Mouse (Mus musculus) midbrain, postnatal 0 days (tissue): Measurements from ENCODE around the gene Crtam. TPM values are rescaled to one million over a fixed set of nuclear protein-coding genes. Genes with fewer than 3 reads are reported as not detected.

Source experiments
- ATAC-seq: fragments of 200-750 bp; cut with Nextera tagmentation; 2 replicates; pipeline ENCODE4 v1.8.0; 2017; ENCODE audit warnings: moderate number of reproducible peaks, mild to moderate bottlenecking, moderate TSS enrichment, moderate library complexity; ENCODE audit not compliant: low FRiP score
- DNase-seq: peaks from one replicate; pipeline ENCODE4 v3.0.0-alpha.2; 2015; ENCODE audit warnings: low spot score
- H3K27ac ChIP-seq: fragments of 300-500 bp; sonication (generic); 2 replicates; pipeline ENCODE4 v1.5.1; 2014; ENCODE audit warnings: low read depth, mild to moderate bottlenecking, low read length, mixed read lengths
- H3K27me3 ChIP-seq: fragments of 300-500 bp; sonication (generic); 2 replicates; pipeline ENCODE4 v1.6.1; 2014; ENCODE audit warnings: low read length, control low read depth, mixed read lengths; ENCODE audit not compliant: insufficient read depth
- H3K36me3 ChIP-seq: fragments of 300-500 bp; sonication (generic); 2 replicates; pipeline ENCODE4 v1.6.1; 2014; ENCODE audit warnings: low read length, control low read depth, mixed read lengths; ENCODE audit not compliant: insufficient read depth
- H3K4me1 ChIP-seq: fragments of 300-500 bp; sonication (generic); 2 replicates; pipeline ENCODE4 v1.6.1; 2014; ENCODE audit warnings: mild to moderate bottlenecking, control low read depth, antibody characterized with exemption, low read length, mixed read lengths; ENCODE audit not compliant: insufficient read depth
- H3K4me2 ChIP-seq: fragments of 300-500 bp; sonication (generic); 2 replicates; pipeline ENCODE4 v1.6.1; 2014; ENCODE audit warnings: low read depth, mild to moderate bottlenecking, low read length, mixed read lengths; ENCODE audit not compliant: poor library complexity, severe bottlenecking
- H3K4me3 ChIP-seq: fragments of 300-500 bp; sonication (generic); 2 replicates; pipeline ENCODE4 v1.5.1; 2014; ENCODE audit warnings: low read depth, mild to moderate bottlenecking, low read length, moderate library complexity
- H3K9ac ChIP-seq: fragments of 300-500 bp; sonication (generic); replicated peaks from 2 replicates; pipeline ENCODE4 v1.6.1; 2014; ENCODE audit warnings: mild to moderate bottlenecking, low read length, moderate library complexity, mixed read lengths; ENCODE audit not compliant: poor library complexity, severe bottlenecking
- H3K9me3 ChIP-seq: fragments of 300-500 bp; sonication (generic); 2 replicates; pipeline ENCODE4 v1.6.1; 2016; ENCODE audit warnings: low read length, control low read depth
- CTCF ChIP-seq: IDR thresholded peaks from 2 replicates; pipeline ENCODE4 v1.5.1; 2016; ENCODE audit warnings: antibody characterized with exemption, mild to moderate bottlenecking
- WGBS: fragments of 180-500 bp; shearing (Covaris S2); extraction: QIAGEN DNeasy Blood & Tissue Kit; methylation state at CpG from one replicate; pipeline ENCODE4 v1.1.7; 2014; 5-methylcytosine and 5-hydroxymethylcytosine counted together
- polyA plus RNA-seq: library from polyadenylated mRNA; unstranded; fragments of >200 nt; fragmentation: Nextera tagmentation; extraction: Ambion mirVana; gene quantifications from 2 replicates; pipeline ENCODE4 v1.2.1, GENCODE M21; 2015
- total RNA-seq: library from RNA; depleted of rRNA; stranded (reverse); fragments of >200 nt; gene quantifications from 2 replicates; pipeline ENCODE4 v1.2.3, GENCODE M21; 2014

Crtam gene
- total and polyA plus RNA-seq, 2 experiments from 2014 or later, result 0.05 to 0.37 TPM

DNA sequence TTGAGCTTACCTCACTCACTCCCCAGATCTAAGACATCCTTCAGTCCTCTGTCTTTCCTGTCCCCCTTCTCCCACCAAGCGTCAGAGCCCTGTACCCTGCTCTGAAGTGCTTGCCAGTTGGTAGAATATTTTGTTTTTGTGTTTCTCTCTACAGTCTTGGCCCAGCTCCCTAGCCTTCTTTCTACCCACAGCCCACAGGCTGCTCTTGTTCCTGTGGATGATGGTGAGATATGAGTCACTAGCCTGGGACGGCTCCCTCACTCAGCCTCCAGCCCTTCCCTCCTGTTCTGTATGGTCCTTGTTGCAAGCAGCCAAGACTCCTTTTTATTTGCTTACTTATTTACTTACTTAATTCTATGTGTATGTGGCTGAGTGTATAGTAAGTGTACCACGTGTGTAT is 16.1 kb upstream of the Crtam start:
- H3K4me3 ChIP-seq, result no peak overlapping the region
- WGBS, result 91% methylated on average over 3 of the region's 3 CpGs
- H3K36me3 ChIP-seq, result peaks cover 9% of the 10 kb centered on the region
- H3K9me3 ChIP-seq, result no peaks in the 10 kb centered on the region
- TF ChIP-seq CTCF, result no peak
- no peak for DNase-seq
- no peaks in the 10 kb centered on the region for H3K4me1 ChIP-seq
- no peak overlapping the region for H3K27ac ChIP-seq
- H3K9ac ChIP-seq, result no peak overlapping the region
- no peak for ATAC-seq
- H3K4me2 ChIP-seq, result no peak overlapping the region
- H3K27me3 ChIP-seq, result no peaks in the 10 kb centered on the region

DNA sequence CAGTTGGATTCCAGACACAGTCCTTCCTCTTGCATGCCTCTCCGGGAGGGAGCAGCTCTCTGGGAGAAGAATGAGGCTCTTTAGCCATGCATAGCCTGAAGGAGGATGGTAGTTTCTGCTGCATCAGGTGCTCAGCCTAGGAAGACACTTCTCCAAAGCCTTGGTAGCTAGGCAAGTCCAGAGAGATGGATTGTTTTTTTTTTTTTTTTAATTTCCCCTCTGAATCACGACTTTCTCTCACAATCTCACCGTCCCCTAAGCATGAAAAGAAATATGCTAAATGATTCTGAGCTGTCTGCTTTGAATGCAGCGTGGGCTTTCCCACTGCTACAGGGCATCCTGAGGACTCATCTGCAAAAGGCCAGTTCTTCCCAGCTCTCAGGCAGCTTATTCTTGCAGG is 10.1 kb upstream of the Crtam start:
- ATAC-seq (no peak), DNase-seq (no peak)
- no peaks in the 10 kb centered on the region for H3K36me3 ChIP-seq
- H3K27ac ChIP-seq, result 0 out of 2 replicates have a peak overlapping the region, but pooled peaks have one; percentile 0
- WGBS, result 12% methylated on average over 4 of the region's 4 CpGs
- H3K27me3 ChIP-seq, result no peaks in the 10 kb centered on the region
- H3K9me3 ChIP-seq, result no peaks in the 10 kb centered on the region
- H3K4me1 ChIP-seq, result no peaks in the 10 kb centered on the region
- H3K4me2 ChIP-seq, result no peak overlapping the region
- TF ChIP-seq CTCF, result no peak
- no peak overlapping the region for H3K4me3 ChIP-seq
- no peak overlapping the region for H3K9ac ChIP-seq

DNA sequence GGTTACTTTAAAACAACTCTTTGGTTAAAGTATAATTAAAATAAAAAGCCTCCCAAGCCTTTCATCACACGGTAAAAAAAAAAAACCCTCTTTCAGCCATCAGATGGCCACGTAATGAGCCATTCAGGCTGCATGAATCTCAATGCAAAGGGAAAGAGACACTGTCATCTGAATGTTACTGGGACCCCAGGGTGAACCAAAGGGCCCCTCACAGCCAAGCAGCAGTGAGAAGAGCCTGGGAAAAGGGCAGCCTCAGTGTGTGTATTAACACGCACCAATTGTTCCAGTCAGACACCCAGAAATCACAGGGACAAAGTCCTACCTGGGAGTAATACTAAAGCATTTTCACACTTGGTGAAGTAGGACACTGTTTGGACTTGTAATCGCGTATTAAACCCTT is 8.0 kb upstream of the Crtam start:
- Histone ChIP-seq H3K4me2 (no peak overlapping the region), H3K4me1 (no peaks in the 10 kb centered on the region), H3K36me3 (no peaks in the 10 kb centered on the region), H3K27me3 (no peaks in the 10 kb centered on the region), H3K9ac (no peak overlapping the region), H3K9me3 (no peaks in the 10 kb centered on the region), H3K4me3 (no peak overlapping the region), H3K27ac (peak overlapping the region; percentile 79)
- DNase-seq (no peak), ATAC-seq (no peak)
- TF ChIP-seq CTCF, result no peak
- 37% methylated on average over 5 of the region's 5 CpGs for WGBS

DNA sequence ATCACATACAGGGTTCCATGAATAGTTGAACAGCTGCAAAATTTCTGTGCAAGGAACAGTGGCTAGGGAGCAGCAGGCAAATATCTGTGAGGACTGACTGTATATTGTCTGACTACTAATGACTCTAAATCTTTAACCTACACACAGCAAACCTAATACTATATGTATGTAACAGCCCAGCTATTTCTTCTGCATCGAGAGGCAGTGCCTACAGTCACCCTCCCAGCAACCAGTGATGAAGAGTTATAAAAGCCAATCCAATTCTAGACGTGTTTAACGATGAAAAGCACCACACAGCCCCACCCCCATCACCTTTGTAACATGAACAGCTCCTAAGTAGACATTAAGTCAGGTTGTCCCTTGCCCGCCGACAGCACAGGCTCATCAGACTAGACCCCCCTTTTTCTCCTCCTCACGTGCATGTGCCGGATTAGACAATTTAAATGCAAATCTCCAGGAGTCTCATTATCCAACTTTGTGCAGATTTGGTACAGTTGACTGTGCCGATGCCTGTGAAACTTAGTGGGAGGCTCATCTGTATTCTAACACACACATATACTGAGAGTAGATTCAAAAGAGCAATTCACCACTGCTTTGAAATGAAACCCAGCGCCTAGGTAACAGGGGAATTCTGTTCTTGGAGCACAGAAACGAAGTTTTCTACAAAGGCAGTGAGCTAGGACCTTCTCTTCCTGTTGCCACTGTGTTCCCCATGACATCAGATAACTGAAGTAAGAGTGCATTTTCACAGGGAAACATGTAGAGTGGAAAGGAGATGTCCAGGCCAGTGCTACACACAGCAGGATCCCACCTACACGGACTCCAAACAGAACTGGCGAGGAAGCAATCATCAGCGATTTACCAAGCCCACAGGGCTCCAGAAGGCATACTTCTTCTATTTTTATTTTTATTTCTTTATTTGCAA is 7.3 kb upstream of the Crtam start:
- no peaks in the 10 kb centered on the region for H3K4me1 ChIP-seq
- ATAC-seq, result peak; percentile 78
- peak; percentile 81 for DNase-seq
- peak overlapping the region; percentile 79 for H3K27ac ChIP-seq
- H3K27me3 ChIP-seq, result no peaks in the 10 kb centered on the region
- TF ChIP-seq CTCF, result no peak
- WGBS, result 12% methylated on average over 13 of the region's 13 CpGs
- no peak overlapping the region for H3K4me3 ChIP-seq
- no peak overlapping the region for H3K4me2 ChIP-seq
- no peaks in the 10 kb centered on the region for H3K9me3 ChIP-seq
- H3K9ac ChIP-seq, result no peak overlapping the region
- H3K36me3 ChIP-seq, result no peaks in the 10 kb centered on the region

DNA sequence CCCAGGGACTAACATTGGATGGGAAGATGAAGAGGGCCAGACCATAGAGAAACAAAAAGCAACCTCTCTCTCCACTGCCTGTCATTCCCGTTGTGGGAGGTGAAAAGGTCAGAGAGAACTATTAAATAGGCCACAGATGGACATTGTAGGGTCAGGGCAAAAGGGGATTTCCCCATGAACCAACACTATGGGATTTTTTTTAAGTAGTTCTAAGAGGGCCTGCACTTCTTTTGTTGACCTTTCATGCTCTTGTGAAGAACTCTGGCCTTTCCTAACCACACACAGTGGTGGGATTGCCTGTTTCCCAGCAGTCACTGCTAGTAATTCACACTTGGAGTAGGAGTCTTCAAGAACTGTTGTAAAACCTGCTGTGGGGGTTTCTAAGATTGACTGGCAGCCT is 3.4 kb upstream of the Crtam start:
- ATAC-seq, result no peak
- no peak overlapping the region for H3K9ac ChIP-seq
- no peak overlapping the region for H3K4me2 ChIP-seq
- WGBS, result 15% methylated on average over 1 of the region's 1 CpGs
- H3K9me3 ChIP-seq, result no peaks in the 10 kb centered on the region
- no peak for TF ChIP-seq CTCF
- H3K27me3 ChIP-seq, result no peaks in the 10 kb centered on the region
- no peak overlapping the region for H3K27ac ChIP-seq
- DNase-seq, result no peak
- H3K36me3 ChIP-seq, result no peaks in the 10 kb centered on the region
- no peaks in the 10 kb centered on the region for H3K4me1 ChIP-seq
- no peak overlapping the region for H3K4me3 ChIP-seq

DNA sequence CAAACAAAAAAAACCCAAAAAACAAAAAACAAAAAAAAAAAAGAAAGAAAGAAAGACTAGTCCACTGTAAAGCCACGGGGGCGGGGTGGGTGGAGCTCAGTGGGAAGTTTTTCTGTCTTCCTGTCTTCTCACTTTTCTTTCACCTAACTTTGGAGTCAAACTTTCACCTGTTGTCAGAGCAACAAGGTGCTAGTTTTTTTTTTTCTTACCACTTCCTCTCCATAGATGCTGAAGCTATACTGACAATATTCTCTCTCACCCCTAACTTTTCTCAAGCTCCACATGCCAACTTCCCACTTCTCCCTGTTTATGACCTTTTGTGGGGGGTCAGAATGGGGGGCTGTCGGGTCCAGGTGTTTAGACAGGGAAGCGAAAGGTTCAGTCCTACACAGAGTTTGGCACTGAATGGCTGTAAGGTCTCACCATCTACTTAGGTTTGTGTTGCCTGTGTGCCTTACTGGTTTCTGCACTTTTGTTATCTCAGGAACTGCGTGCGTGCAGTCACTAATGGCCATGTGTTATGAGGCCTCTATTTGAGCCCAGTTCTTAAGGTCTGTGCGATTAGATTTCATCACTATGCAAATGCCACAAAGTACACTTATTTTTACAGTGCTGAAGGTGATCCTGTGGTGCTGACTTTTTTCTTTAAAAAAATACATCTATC is 7.2 kb downstream of the Crtam start:
- H3K27me3 ChIP-seq, result no peaks in the 10 kb centered on the region
- H3K4me1 ChIP-seq, result no peaks in the 10 kb centered on the region
- no peak overlapping the region for H3K27ac ChIP-seq
- DNase-seq (no peak), ATAC-seq (no peak)
- H3K9me3 ChIP-seq, result no peaks in the 10 kb centered on the region
- 88% methylated on average over 7 of the region's 7 CpGs for WGBS
- no peaks in the 10 kb centered on the region for H3K36me3 ChIP-seq
- no peak overlapping the region for H3K9ac ChIP-seq
- H3K4me3 ChIP-seq, result no peak overlapping the region
- no peak for TF ChIP-seq CTCF
- H3K4me2 ChIP-seq, result no peak overlapping the region
